Mouse (Mus musculus): ENCODE results near the gene Cfap54. TPM values are rescaled to one million over a fixed set of nuclear protein-coding genes. Genes with fewer than 3 reads are reported as not detected.
A peak's percentile ranks its signal among the peaks of the same experiment; 100 is the strongest.

The Cfap54 gene
- polyA plus RNA-seq, 1 experiment, result 0.09 TPM

GRCm38 (mm10) chr10:93090241-93090640, 8.8 kb upstream of the Cfap54 start:
- Histone ChIP-seq H3K9me3 (ENCODE audit: control insufficient read depth, low read length) (no peaks in the 10 kb centered on the region), H3K4me1 (ENCODE audit: control insufficient read depth) (peaks cover under 1% of the 10 kb centered on the region; the same call in 1 of the 2 replicates), H3K4me3 (replicated peaks) (no peak overlapping the region), H3K36me3 (ENCODE audit: control insufficient read depth) (no peaks in the 10 kb centered on the region), H3K27me3 (ENCODE audit: control insufficient read depth) (no peaks in the 10 kb centered on the region)
- TF ChIP-seq TAL1 (IDR thresholded peaks at IDR 0.05; ENCODE audit: low read length) (no peak), GATA1 (IDR thresholded peaks at IDR 0.05; ENCODE audit: low read length) (no peak)

GRCm38 (mm10) chr10:93088396-93089048, 7.1 kb upstream of the Cfap54 start:
- Histone ChIP-seq H3K36me3 (ENCODE audit: control insufficient read depth) (no peaks in the 10 kb centered on the region), H3K4me3 (replicated peaks) (no peak overlapping the region), H3K27me3 (ENCODE audit: control insufficient read depth) (no peaks in the 10 kb centered on the region), H3K9me3 (ENCODE audit: control insufficient read depth, low read length) (no peaks in the 10 kb centered on the region), H3K4me1 (ENCODE audit: control insufficient read depth) (peaks cover 2% of the 10 kb centered on the region)
- TF ChIP-seq TAL1 (IDR thresholded peaks at IDR 0.05; ENCODE audit: low read length), result no peak
- no peak for TF ChIP-seq GATA1 (IDR thresholded peaks at IDR 0.05; ENCODE audit: low read length)

- Histone ChIP-seq H3K27me3 (ENCODE audit: control insufficient read depth) (no peaks in the 10 kb centered on the region), H3K9me3 (ENCODE audit: control insufficient read depth, low read length) (no peaks in the 10 kb centered on the region), H3K4me1 (ENCODE audit: control insufficient read depth) (peaks cover 10% of the 10 kb centered on the region), H3K4me3 (replicated peaks) (no peak overlapping the region), H3K36me3 (ENCODE audit: control insufficient read depth) (no peaks in the 10 kb centered on the region)
- no peak for TF ChIP-seq TAL1 (IDR thresholded peaks at IDR 0.05; ENCODE audit: low read length)
Observed at GRCm38 (mm10) chr10:93087504-93087903, 6.1 kb upstream of the Cfap54 start.

GRCm38 (mm10) chr10:93083963-93084340, 2.5 kb upstream of the Cfap54 start:
- TF ChIP-seq GATA1 (IDR thresholded peaks at IDR 0.05; ENCODE audit: low read length), result no peak
- no peak for TF ChIP-seq TAL1 (IDR thresholded peaks at IDR 0.05; ENCODE audit: low read length)

GRCm38 (mm10) chr10:93083198-93083962, 2.0 kb upstream of the Cfap54 start:
- Histone ChIP-seq H3K27me3 (ENCODE audit: control insufficient read depth) (no peaks in the 10 kb centered on the region), H3K36me3 (ENCODE audit: control insufficient read depth) (no peaks in the 10 kb centered on the region), H3K9me3 (ENCODE audit: control insufficient read depth, low read length) (no peaks in the 10 kb centered on the region), H3K4me1 (ENCODE audit: control insufficient read depth) (peaks cover 30% of the 10 kb centered on the region), H3K4me3 (replicated peaks) (peak overlapping the region; percentile 50)
- TF ChIP-seq GATA1 (IDR thresholded peaks at IDR 0.05; ENCODE audit: low read length), result no peak
- no peak for TF ChIP-seq TAL1 (IDR thresholded peaks at IDR 0.05; ENCODE audit: low read length)

More at GRCm38 (mm10) chr10:93083963-93084340, 2.5 kb upstream of the Cfap54 start:
- no peak overlapping the region for H3K4me3 ChIP-seq (replicated peaks)
- no peaks in the 10 kb centered on the region for H3K9me3 ChIP-seq (ENCODE audit: control insufficient read depth, low read length)
- H3K27me3 ChIP-seq (ENCODE audit: control insufficient read depth), result no peaks in the 10 kb centered on the region
- peaks cover 27% of the 10 kb centered on the region for H3K4me1 ChIP-seq (ENCODE audit: control insufficient read depth)
- H3K36me3 ChIP-seq (ENCODE audit: control insufficient read depth), result no peaks in the 10 kb centered on the region

GRCm38 (mm10) chr10:93079486-93079885, 1.9 kb downstream of the Cfap54 start:
- peaks cover 40% of the 10 kb centered on the region for H3K4me1 ChIP-seq (ENCODE audit: control insufficient read depth)
- TF ChIP-seq GATA1 (IDR thresholded peaks at IDR 0.05; ENCODE audit: low read length) (no peak), TAL1 (IDR thresholded peaks at IDR 0.05; ENCODE audit: low read length) (no peak)

GRCm38 (mm10) chr10:93077935-93078479, 3.4 kb downstream of the Cfap54 start:
- no peak for TF ChIP-seq GATA1 (IDR thresholded peaks at IDR 0.05; ENCODE audit: low read length)
- TF ChIP-seq TAL1 (IDR thresholded peaks at IDR 0.05; ENCODE audit: low read length), result no peak
- Histone ChIP-seq H3K9me3 (ENCODE audit: control insufficient read depth, low read length) (no peaks in the 10 kb centered on the region), H3K27me3 (ENCODE audit: control insufficient read depth) (no peaks in the 10 kb centered on the region), H3K36me3 (ENCODE audit: control insufficient read depth) (no peaks in the 10 kb centered on the region), H3K4me1 (ENCODE audit: control insufficient read depth) (peaks cover 34% of the 10 kb centered on the region), H3K4me3 (replicated peaks) (no peak overlapping the region)

More at GRCm38 (mm10) chr10:93079486-93079885, 1.9 kb downstream of the Cfap54 start:
- Histone ChIP-seq H3K4me3 (replicated peaks) (no peak overlapping the region), H3K9me3 (ENCODE audit: control insufficient read depth, low read length) (no peaks in the 10 kb centered on the region), H3K36me3 (ENCODE audit: control insufficient read depth) (no peaks in the 10 kb centered on the region), H3K27me3 (ENCODE audit: control insufficient read depth) (no peaks in the 10 kb centered on the region)

GRCm38 (mm10) chr10:93076376-93076775, 5.0 kb downstream of the Cfap54 start:
- no peaks in the 10 kb centered on the region for H3K27me3 ChIP-seq (ENCODE audit: control insufficient read depth)
- peaks cover 24% of the 10 kb centered on the region for H3K4me1 ChIP-seq (ENCODE audit: control insufficient read depth)
- H3K4me3 ChIP-seq (replicated peaks), result no peak overlapping the region
- no peaks in the 10 kb centered on the region for H3K9me3 ChIP-seq (ENCODE audit: control insufficient read depth, low read length)
- no peaks in the 10 kb centered on the region for H3K36me3 ChIP-seq (ENCODE audit: control insufficient read depth)
- TF ChIP-seq GATA1 (IDR thresholded peaks at IDR 0.05; ENCODE audit: low read length) (no peak), TAL1 (IDR thresholded peaks at IDR 0.05; ENCODE audit: low read length) (no peak)

GRCm38 (mm10) chr10:93075856-93076255, 5.6 kb downstream of the Cfap54 start:
- Histone ChIP-seq H3K4me3 (replicated peaks) (no peak overlapping the region), H3K9me3 (ENCODE audit: control insufficient read depth, low read length) (no peaks in the 10 kb centered on the region), H3K27me3 (ENCODE audit: control insufficient read depth) (no peaks in the 10 kb centered on the region), H3K36me3 (ENCODE audit: control insufficient read depth) (no peaks in the 10 kb centered on the region), H3K4me1 (ENCODE audit: control insufficient read depth) (peaks cover 23% of the 10 kb centered on the region)
- TF ChIP-seq TAL1 (IDR thresholded peaks at IDR 0.05; ENCODE audit: low read length), result no peak
- TF ChIP-seq GATA1 (IDR thresholded peaks at IDR 0.05; ENCODE audit: low read length), result no peak

Data from erythroblast, embryonic 14.5 days (primary cell).